Mouse (Mus musculus) Patski (cell line): ENCODE measurements around the gene Carf. TPM values are rescaled to one million over a fixed set of nuclear protein-coding genes. Genes with fewer than 3 reads are reported as not detected.
"Not testable (repeated sequence)": the region's sequence is repeated elsewhere in the genome, so short reads cannot be mapped to it uniquely, and the experiment has no call there.

Source experiments
- ATAC-seq: fragments of 100-300 bp; one replicate; pipeline ENCODE4 v1.8.0; 2021
- CTCF ChIA-PET: fragments of 350-600 bp; sonication (Branson Sonifier 250); formaldehyde crosslinking; loops from one replicate; lab custom pipeline; 2022; ENCODE audit warnings: inconsistent platforms; lab: Charles Lee
- POLR2A ChIA-PET: fragments of 350-600 bp; sonication (Branson Sonifier 250); formaldehyde crosslinking; loops from one replicate; lab custom pipeline; 2022; ENCODE audit warnings: antibody characterized with exemption, inconsistent platforms; lab: Charles Lee
- DNase-seq: peaks from one replicate; pipeline ENCODE4 v3.0.0-alpha.2; 2011; ENCODE audit warnings: low read depth, low spot score
- H3K27me3 ChIP-seq: fragments of 371-371 bp; one replicate; pipeline ENCODE4 v1.5.1; 2021
- CTCF ChIP-seq: fragments of 100-300 bp; IDR thresholded peaks from one replicate; pipeline ENCODE4 v1.5.1; 2021
- in situ Hi-C: fragments of 300-500 bp; cut with MboI; formaldehyde crosslinking; loops from 3 replicates; pipeline ENCODE4 v1.11.1; 2018; ENCODE audit warnings: low pct_unique_long_range_greater_than_20kb, mixed read lengths
- polyA plus RNA-seq: library from polyadenylated mRNA; unstranded; gene quantifications from one replicate; pipeline ENCODE4 v1.2.3, GENCODE M21; 2021

Gene Carf
- polyA plus RNA-seq, result 10.3 TPM

DNA sequence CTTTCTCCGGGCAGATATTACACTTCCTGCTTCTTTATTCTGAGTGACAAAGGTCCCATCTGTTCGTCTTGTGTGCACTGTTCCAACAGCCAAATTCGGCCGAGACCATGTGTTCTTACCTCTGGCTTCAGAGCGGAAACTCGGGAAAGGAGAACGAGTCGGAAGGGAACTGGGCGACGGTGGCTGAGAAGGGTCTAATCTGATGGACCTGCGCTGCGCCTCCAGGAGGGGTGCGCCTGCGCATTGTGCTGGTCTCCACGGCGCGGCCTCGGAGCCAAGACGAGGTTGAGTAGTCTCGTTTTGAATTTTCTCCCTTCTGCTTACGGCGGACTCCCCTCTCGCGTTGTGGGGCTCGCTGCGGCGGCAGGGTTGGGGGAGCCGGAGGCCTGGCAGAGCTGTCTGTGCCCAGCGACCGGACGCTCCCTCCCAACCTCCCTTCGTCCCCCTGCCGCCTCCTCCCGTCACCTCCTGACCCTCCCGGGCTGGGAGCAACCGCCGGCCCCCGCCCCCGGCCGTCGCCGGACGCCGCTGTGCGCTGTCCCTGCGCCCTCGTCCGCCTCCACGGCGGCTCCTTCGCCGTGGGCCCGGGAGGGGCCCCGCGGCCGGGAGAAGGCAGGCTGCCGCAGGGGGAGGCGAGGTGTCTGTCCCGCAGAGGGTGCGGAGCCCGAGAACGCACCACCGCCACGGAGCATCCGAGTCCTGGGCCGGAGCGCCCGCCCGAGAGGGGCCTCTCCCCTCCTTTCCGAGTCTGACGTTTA is at the start of gene Carf, which contains the start of gene Wdr12:
Carf (plus strand) TSS at position 224 of the 758 bp plus-strand sequence.
Wdr12 (minus strand) TSS at position 622 of the 758 bp plus-strand sequence.
- POLR2A ChIA-PET, result no interaction called here
- TF ChIP-seq CTCF, result no peak

DNA sequence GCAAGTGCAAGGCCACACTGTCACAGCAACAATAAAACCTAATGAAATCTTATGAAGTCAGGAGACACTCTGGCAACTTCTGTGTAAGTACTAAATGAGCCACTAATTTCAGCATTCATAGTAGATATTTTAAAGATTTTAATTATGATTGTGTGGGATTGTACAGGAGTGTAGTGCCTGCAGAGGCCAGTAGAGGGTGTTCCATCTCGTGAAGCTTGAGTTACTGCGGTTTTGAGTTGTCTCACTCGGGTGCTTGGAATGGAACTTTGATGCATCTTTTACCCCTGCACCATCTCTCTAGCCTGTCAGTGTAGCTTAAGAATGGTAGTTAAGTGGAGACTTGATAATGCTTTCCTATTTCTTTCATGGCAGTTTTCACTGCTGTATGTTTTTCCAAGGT is 43.4 kb upstream of the Carf start:
- ChIA-PET CTCF (no interaction called here), POLR2A (no interaction called here)
- no peaks in the 10 kb centered on the region for H3K27me3 ChIP-seq
- no peak for ATAC-seq
- no peak for DNase-seq
- in situ Hi-C loops, result no loop called here
- TF ChIP-seq CTCF, result peak; percentile 61

More for the DNA sequence above, at the start of gene Carf, which contains the start of gene Wdr12:
- H3K27me3 ChIP-seq, result no peaks in the 10 kb centered on the region
- DNase-seq (peak; percentile 91), ATAC-seq (peak; percentile 84)
- in situ Hi-C loops, result loop anchor here (10.0 kb wide), 1 partner anchor 213 kb away; no protein-coding TSS in a partner anchor
- CTCF ChIA-PET, result no interaction called here

DNA sequence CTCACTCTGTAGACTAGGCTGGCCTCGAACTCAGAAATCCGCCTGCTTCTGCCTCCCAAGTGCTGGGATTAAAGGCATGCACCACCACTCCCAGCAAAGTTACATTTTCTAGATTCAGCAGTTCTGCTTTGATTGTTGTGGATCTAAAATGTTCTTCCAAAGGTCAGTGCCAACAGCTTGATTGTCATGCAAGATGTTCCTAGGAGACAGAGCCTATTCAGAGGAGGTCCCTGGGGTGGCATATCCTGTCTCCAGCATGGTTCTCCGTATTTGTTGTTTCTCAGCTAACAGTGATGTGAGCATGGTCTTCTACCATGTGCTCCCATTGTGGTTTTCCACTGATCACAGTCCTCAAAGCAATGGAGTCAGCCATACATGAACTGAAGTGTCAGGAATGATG is 41.7 kb upstream of the Carf start:
- CTCF ChIA-PET, result no interaction called here

DNA sequence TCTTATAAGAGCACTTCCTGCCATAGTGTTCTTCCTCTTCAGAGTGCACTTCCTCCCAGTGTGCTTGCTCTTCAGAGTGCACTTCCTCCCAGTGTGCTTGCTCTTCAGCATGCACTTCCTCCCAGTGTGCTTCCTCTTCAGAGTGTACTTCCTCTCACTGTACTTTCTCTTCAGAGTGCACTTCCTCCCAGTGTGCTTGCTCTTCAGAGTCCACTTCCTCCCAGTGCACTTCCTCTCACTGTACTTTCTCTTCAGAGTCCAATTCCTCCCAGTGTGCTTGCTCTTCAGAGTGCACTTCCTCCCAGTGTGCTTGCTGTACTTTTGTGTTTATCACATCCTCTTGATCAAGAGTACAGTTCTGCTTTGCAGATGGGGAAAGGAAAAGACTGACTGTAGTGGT is 27.3 kb upstream of the Carf start:
- POLR2A ChIA-PET, ATAC-seq, DNase-seq, H3K27me3 ChIP-seq, CTCF ChIA-PET, in situ Hi-C loops: not testable (repeated sequence)

More for the DNA sequence above, 41.7 kb upstream of the Carf start:
- ATAC-seq (no peak), DNase-seq (no peak)
- POLR2A ChIA-PET, result interaction anchor here (0.8 kb wide), 1 partner anchor 16 kb away, joined by 3 read pairs; no protein-coding TSS in a partner anchor
- TF ChIP-seq CTCF, result no peak
- in situ Hi-C loops, result no loop called here
- H3K27me3 ChIP-seq, result no peaks in the 10 kb centered on the region

DNA sequence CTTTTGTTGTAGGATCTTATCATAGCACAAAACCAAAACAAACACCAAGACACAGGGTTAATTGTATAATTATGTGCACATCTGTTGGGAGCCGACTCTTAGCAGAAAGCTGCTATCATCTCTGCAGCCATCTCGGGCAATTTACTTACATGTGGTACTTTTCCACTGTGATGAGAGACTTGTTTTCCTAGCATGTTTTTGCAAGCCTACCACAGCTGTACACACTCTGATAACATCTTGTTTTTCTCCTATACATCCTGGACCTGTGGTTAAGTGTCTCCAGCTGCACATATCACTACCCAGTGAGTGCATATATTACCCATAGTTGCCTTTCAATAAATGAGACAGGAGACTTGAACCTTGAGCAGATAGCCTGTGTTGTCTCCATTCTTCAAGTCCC is 23.1 kb upstream of the Carf start:
- TF ChIP-seq CTCF, result no peak
- POLR2A ChIA-PET, result no interaction called here
- H3K27me3 ChIP-seq, result no peaks in the 10 kb centered on the region
- CTCF ChIA-PET, result no interaction called here
- DNase-seq, result no peak
- ATAC-seq, result no peak
- in situ Hi-C loops, result no loop called here

DNA sequence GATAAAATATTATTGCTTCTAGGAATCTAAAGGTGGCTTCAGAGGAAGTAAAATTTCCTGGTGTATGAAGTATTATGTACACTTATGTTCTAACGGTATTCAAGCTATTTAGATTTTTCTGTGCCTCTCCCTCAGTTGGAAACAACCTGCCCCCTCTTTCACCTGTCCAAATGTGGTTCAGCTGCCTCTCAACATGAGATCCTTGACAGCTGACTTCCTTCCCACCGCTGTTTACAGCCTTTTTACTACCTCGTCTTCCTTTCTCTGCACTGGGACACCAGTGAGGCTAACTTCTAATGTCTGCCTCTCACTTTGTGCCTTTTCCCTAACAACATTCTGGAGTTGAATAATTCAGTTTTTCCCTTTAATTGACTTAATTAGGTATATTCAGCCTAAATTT is 22.5 kb upstream of the Carf start:
- H3K27me3 ChIP-seq, result no peaks in the 10 kb centered on the region
- ATAC-seq (no peak), DNase-seq (no peak)
- in situ Hi-C loops, result no loop called here
- CTCF ChIA-PET, result no interaction called here
- POLR2A ChIA-PET, result no interaction called here
- no peak for TF ChIP-seq CTCF

DNA sequence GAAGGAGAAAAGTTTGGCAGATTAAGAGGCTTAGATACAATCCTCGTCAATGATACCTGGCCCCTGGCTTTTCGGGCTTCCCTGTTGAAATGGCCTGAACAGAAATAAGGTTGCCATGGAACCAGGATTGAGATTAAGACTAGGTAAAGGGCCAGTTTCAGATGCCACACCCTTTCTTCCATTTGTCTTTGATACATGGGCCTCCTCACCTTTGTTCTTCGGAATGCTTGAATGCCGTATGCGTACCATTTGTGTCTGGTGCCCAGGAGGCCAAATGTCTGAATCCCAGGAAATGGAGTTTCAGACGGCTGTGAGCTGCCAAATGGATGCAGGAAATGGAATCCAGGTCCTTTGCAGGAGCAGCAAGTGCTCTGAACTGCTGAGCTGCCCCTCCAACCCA is 21.6 kb upstream of the Carf start:
- no peak for DNase-seq
- POLR2A ChIA-PET, result no interaction called here
- CTCF ChIA-PET, result no interaction called here
- no peak for TF ChIP-seq CTCF
- in situ Hi-C loops, result no loop called here
- no peaks in the 10 kb centered on the region for H3K27me3 ChIP-seq
- ATAC-seq, result no peak

DNA sequence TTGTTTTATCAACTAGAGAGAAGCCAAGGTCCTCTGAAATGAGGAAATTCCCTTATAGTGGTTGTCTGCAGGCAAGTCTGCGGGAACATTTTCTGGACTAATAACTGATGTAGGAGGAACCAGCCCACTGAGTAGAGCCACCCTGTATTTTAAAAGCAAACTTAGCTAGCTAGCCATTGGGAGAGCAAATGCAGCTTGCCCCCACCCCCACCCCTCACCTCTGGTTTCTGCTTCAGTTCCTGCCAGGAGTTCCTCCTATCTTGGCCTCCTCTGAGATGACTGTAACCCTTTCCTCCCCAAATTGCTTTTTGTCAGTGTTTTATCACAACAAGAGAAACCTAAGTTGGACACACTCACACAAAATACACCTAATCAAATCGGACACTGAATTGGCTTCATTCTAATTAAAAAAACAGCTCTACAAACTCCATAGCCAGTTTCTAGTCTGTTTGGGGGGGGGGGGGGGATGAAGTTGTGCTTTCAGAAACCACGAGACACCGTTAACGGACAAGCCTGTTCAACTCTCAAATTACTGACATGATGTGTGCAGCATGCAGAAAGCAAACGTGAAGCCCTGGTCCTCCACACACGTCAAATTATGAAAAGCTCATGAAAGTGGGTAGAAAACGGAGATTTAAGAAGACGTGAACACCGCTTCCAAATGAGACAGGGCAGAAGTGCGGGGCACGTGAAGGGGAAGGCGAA is 1.3 kb upstream of the Carf start:
- ATAC-seq (no peak), DNase-seq (no peak)
- ChIA-PET POLR2A (interaction anchor here (1.2 kb wide), 1 partner anchor 53 kb away, joined by 3 read pairs; no protein-coding TSS in a partner anchor), CTCF (interaction anchor here (1.4 kb wide), 1 partner anchor 10 kb away, joined by 4 read pairs; no protein-coding TSS in a partner anchor)
- no peak for TF ChIP-seq CTCF
- H3K27me3 ChIP-seq, result no peaks in the 10 kb centered on the region
- in situ Hi-C loops, result loop anchor here (10.0 kb wide), 1 partner anchor 212 kb away; no protein-coding TSS in a partner anchor

DNA sequence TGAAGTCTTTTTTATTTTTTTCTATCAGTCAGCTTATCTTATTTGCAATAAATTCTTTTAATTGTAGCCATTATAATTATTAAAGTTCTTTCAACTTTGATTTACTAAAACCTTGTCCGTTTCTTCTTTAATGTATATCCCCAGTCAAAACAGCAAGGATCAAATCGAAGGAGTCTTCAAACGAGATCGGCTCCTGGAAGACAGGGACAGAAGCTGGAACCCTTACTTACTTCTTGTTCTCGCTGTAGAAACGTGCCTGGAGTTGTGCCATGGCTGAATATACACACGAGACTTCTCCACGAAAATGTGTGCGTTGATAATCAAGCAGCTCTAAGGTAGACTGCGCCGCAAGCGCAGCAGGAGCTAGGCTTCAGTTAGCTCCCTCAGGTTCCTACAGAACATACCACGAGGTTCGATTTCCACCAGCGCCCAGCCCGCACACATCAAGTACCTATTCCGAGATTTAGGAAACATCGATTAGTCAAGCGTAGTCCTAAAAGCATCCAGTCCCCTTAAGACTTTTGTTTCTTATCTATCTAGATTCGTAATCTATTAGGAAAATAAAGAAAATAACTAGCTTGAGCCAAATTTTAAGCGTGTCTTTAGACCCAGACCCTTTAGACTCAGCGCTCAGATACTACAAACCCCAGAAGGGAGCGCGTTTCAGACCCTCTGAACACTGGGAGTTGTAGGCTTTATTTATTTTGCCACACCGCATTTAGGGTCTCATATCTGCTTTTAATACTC is 597 bp upstream of the Carf start:
- CTCF ChIA-PET, result interaction anchor here (1.4 kb wide), 1 partner anchor 11 kb away, joined by 4 read pairs; no protein-coding TSS in a partner anchor
- in situ Hi-C loops, result loop anchor here (10.0 kb wide), 1 partner anchor 213 kb away; no protein-coding TSS in a partner anchor
- POLR2A ChIA-PET, result interaction anchor here (1.2 kb wide), 1 partner anchor 53 kb away, joined by 3 read pairs; no protein-coding TSS in a partner anchor
- H3K27me3 ChIP-seq, result no peaks in the 10 kb centered on the region
- ATAC-seq, result peak; percentile 75
- no peak for TF ChIP-seq CTCF
- DNase-seq, result peak; percentile 87

DNA sequence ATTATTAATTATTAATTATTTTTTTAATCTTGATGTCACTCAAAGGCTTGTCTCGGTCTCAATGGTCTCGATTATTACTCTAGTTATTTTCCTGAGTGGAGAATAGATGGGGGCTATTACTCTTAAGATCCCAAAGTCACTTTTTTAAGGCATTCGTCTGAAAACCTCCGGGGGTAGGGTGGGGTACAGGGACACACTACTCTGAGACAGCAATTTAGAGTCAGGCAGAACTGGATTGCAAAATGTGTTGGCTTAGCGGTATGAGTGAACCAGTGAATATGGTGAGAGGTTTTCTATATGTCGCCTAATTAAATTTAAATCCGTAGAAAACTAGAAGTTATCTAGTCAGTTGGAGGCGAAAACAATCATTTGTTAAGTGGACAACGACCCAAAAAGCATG is 792 bp downstream of the Carf start:
- ChIA-PET CTCF (no interaction called here), POLR2A (no interaction called here)
- no peaks in the 10 kb centered on the region for H3K27me3 ChIP-seq
- no peak for TF ChIP-seq CTCF
- in situ Hi-C loops, result loop anchor here (10.0 kb wide), 1 partner anchor 214 kb away; no protein-coding TSS in a partner anchor
- DNase-seq (no peak), ATAC-seq (no peak)
